Mouse (Mus musculus): ENCODE data around the gene Nfil3. TPM values are rescaled to one million over a fixed set of nuclear protein-coding genes. Genes with fewer than 3 reads are reported as not detected.

Nfil3 gene
- total RNA-seq, 2 experiments from 2014 or later: 17.7 to 28.2 TPM

DNA sequence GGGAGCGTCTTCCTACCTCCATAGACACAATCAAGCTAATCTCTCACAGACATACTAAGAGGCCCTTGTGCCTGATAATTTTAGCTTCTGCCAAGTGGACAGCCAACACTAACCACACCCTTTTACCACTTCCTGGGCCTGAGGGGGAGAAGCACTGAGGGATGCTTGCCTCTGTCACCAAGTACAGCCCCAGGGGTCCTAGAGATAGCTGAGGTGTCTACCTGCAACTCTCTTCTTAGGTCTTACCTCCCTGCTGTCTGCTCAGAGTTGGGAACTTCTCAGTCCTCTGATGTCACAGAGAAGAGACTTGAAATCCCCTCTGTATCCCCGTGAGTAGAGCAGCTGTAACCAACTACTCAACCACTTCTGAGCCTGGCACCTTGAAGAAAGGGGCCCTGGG lies 19.6 kb upstream of the Nfil3 start:
- Histone ChIP-seq H3K4me3 (no peak overlapping the region), H3K27ac (no peak overlapping the region)
- TF ChIP-seq CTCF (IDR thresholded peaks at IDR 0.05): no peak
- DNase-seq (ENCODE audit: extremely low spot score in 1 of 2, low spot score in 2 of 2): no peak
- intact Hi-C loops (cut with DNase I): no loop called here

GRCm38 (mm10) chr13:52998541-52998940 lies 17.7 kb upstream of the Nfil3 start:
- intact Hi-C loops (cut with DNase I): no loop called here
- TF ChIP-seq CTCF (IDR thresholded peaks at IDR 0.05): no peak
- Histone ChIP-seq H3K4me3 (no peak overlapping the region), H3K27ac (no peak overlapping the region)
- DNase-seq (ENCODE audit: extremely low spot score in 1 of 2, low spot score in 2 of 2): no peak

DNA sequence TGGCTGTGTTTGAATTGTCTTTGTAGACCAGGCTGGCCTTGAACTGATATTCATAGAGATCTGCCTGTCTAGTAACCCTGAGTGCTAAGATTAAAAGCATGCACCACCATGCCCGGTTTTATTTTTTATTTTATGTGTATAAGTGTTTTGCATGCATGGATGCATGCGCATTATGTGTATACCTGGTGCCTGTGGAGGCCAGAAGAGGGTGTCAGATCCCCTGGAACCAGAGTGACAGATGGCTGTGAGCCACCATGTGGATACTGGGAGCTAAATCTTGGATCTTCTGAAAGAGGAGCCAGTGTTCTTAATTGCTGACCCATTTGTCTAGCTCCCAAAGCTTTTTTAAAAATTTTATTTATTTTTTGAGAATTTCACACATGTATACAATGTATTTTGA lies 16.9 kb upstream of the Nfil3 start:
- DNase-seq (ENCODE audit: extremely low spot score in 1 of 2, low spot score in 2 of 2): no peak
- Histone ChIP-seq H3K4me3 (no peak overlapping the region), H3K27ac (no peak overlapping the region)
- intact Hi-C loops (cut with DNase I): no loop called here
- no peak; the same call in 1 of the 2 replicates for TF ChIP-seq CTCF (IDR thresholded peaks at IDR 0.05)

- DNase-seq (ENCODE audit: extremely low spot score in 1 of 2, low spot score in 2 of 2): no peak
- no peak for TF ChIP-seq CTCF (IDR thresholded peaks at IDR 0.05)
- intact Hi-C loops (cut with DNase I): no loop called here
- H3K4me3 ChIP-seq: no peak overlapping the region
- H3K27ac ChIP-seq: no peak overlapping the region
These were observed 15.3 kb upstream of the Nfil3 start for GRCm38 (mm10) chr13:52996201-52996600.

- TF ChIP-seq CTCF (IDR thresholded peaks at IDR 0.05): no peak
- H3K27ac ChIP-seq: no peak overlapping the region
- H3K4me3 ChIP-seq: no peak overlapping the region
- intact Hi-C loops (cut with DNase I): no loop called here
- no peak for DNase-seq (ENCODE audit: extremely low spot score in 1 of 2, low spot score in 2 of 2)
These were observed 13.5 kb upstream of the Nfil3 start for GRCm38 (mm10) chr13:52994197-52994881.

DNA sequence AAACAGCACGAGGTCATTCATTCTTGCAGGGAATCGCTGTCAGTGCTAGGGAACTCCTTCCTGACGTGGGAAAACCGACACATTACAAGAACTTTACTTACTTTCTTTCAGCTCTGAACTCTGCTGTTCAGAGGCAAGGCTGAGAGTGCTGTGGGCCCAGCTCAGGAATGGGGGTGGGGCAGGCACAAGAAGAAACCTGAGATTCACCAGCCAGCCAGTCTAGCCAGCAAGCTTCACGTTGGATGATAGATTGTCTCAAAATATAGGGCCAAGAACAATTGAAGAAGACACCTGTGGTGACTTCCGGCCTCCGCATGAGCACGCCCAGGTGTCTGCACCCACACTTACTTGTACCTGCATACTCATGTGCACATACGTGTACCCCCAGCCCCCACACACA lies 9.3 kb upstream of the Nfil3 start:
- Histone ChIP-seq H3K27ac (no peak overlapping the region), H3K4me3 (no peak overlapping the region)
- no peak for DNase-seq (ENCODE audit: extremely low spot score in 1 of 2, low spot score in 2 of 2)
- intact Hi-C loops (cut with DNase I): no loop called here
- TF ChIP-seq CTCF (IDR thresholded peaks at IDR 0.05): no peak

DNA sequence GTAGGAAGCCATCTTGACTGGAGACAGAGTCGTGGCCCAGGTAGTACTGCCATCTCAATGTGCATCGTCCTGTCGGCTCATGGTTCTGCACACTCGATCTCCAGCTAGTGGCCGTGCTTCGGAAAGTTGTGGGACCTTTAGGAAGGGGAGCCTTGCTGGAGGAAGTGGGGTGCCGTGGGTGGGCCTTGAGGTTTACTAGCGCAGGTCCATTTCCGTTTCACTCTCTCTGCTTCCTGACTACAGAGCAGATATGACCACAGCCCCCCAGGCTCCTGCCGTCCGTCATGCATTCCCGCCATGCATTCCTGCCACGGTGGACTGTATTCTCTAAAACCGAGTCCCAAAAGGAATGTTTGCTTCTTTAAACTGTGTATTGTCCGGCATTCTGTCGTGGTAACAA lies 8.1 kb upstream of the Nfil3 start:
- intact Hi-C loops (cut with DNase I): loop anchor here (1.0 to 10.0 kb wide), 2 partner anchors 41 to 734 kb away; no protein-coding TSS in a partner anchor
- no peak overlapping the region for H3K27ac ChIP-seq
- no peak for DNase-seq (ENCODE audit: extremely low spot score in 1 of 2, low spot score in 2 of 2)
- H3K4me3 ChIP-seq: no peak overlapping the region
- TF ChIP-seq CTCF (IDR thresholded peaks at IDR 0.05): no peak

DNA sequence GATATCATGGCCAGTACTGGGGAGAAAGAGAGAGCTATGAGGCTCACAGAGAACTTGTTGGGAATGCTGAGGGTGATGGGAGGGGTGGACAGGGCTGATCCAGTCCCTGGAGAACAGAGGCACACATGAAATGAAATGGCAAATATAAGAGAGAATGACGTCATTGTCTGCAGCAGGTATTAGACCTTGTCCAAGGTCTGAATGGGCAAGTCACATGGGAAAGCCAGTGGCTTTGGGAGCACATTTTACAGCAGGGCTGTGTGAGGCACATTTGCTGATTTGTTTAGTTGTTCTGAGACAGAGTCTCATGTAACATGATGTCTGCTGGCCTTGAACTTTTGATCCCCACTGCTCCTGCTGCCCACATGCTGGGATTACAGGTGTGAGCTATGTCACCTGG lies 7.0 kb upstream of the Nfil3 start:
- Histone ChIP-seq H3K4me3 (no peak overlapping the region), H3K27ac (no peak overlapping the region)
- intact Hi-C loops (cut with DNase I): loop anchor here (10.0 kb wide), 1 partner anchor 733 kb away; no protein-coding TSS in a partner anchor
- no peak for TF ChIP-seq CTCF (IDR thresholded peaks at IDR 0.05)
- no peak for DNase-seq (ENCODE audit: extremely low spot score in 1 of 2, low spot score in 2 of 2)

DNA sequence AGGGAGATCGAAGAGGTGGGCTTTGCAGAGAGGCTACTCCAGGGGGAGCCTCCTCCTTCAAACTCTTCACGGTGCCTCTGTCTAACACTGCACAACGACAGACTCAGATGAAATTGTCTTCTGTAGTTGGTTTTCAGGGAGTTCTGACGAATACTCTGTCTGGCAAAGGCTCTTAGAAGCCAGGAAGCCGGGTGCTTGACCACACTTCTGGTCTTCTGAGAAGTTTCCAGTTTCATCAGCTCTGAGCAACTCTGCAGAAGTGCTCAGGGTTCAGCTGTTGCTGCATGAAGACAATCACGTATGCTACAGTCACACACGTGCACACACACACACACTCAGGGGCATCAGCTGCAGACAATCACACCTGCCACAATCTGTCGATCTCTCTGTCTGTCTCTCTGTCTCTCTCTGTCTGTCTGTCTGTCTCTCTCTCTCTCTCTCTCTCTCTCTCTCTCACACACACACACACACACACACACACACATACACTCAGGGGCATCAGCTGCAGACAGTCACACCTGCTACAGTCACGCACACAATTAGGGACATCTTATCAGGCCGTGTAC lies 5.4 kb upstream of the Nfil3 start:
- Histone ChIP-seq H3K27ac (no peak overlapping the region), H3K4me3 (no peak overlapping the region)
- no peak for TF ChIP-seq CTCF (IDR thresholded peaks at IDR 0.05)
- intact Hi-C loops (cut with DNase I): loop anchor here (10.0 kb wide), 1 partner anchor 731 kb away; no protein-coding TSS in a partner anchor
- no peak for DNase-seq (ENCODE audit: extremely low spot score in 1 of 2, low spot score in 2 of 2)

DNA sequence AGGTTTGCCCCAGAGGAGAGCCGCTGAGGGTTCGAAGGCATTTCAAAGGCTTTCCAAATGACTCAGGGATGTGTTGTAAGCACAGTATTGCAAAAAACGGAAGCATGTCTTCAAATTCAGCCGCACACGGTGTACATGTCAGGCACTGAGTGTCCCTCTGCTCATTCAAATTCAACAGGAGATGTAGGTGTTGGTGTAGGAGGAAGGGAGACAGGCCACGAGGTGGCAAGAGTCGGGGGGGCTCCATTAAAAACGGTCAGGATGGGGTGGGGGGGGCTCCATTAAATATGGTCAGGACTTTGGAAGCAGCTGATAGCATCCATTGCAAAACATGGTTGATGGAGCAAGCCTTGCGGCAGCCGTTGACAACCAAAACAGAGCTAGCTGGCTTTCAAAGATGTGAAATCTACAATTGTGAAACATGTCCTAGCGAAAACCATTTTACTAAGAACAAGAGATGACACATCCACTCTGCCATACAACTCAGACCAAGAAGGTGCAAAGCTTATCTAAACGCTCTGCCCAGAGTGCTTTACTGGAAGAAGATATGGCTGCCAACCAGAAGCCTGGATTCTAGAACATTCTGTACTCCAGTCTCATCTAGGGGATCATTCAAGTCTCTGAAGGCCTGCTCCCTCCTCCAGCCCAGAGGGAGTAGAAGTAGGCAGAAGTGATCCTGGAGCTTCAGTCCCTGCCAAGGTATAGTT lies 4.8 kb upstream of the Nfil3 start:
- no peak overlapping the region for H3K27ac ChIP-seq
- TF ChIP-seq CTCF (IDR thresholded peaks at IDR 0.05): no peak
- H3K4me3 ChIP-seq: no peak overlapping the region
- intact Hi-C loops (cut with DNase I): loop anchor here (10.0 kb wide), 1 partner anchor 731 kb away; no protein-coding TSS in a partner anchor
- DNase-seq (ENCODE audit: extremely low spot score in 1 of 2, low spot score in 2 of 2): no peak

- intact Hi-C loops (cut with DNase I): loop anchor here (1.0 to 10.0 kb wide), 6 partner anchors 114 to 728 kb away; no protein-coding TSS in a partner anchor
- Histone ChIP-seq H3K4me3 (no peak overlapping the region; the same call in 1 of the 2 replicates), H3K27ac (no peak overlapping the region)
- DNase-seq (ENCODE audit: extremely low spot score in 1 of 2, low spot score in 2 of 2): peak; percentile 87 to 88
- TF ChIP-seq CTCF (IDR thresholded peaks at IDR 0.05): peak; percentile 86
These were observed 1.8 kb upstream of the Nfil3 start for GRCm38 (mm10) chr13:52982703-52983102.

Measured in left cerebral cortex, adult 2 months (tissue).